Mouse (Mus musculus) ES-E14 (cell line): ENCODE measurements around the gene Lancl3.

Source experiments
- CHD2 ChIP-seq: IDR thresholded peaks from 2 replicates; pipeline ENCODE4 v1.6.1; 2014; ENCODE audit warnings: mild to moderate bottlenecking, low read depth, low read length, inconsistent platforms
- MAFK ChIP-seq: IDR thresholded peaks from 2 replicates; pipeline ENCODE4 v1.6.1; 2014; ENCODE audit warnings: mild to moderate bottlenecking, low read depth, low read length, inconsistent platforms; ENCODE audit not compliant: insufficient read depth

DNA sequence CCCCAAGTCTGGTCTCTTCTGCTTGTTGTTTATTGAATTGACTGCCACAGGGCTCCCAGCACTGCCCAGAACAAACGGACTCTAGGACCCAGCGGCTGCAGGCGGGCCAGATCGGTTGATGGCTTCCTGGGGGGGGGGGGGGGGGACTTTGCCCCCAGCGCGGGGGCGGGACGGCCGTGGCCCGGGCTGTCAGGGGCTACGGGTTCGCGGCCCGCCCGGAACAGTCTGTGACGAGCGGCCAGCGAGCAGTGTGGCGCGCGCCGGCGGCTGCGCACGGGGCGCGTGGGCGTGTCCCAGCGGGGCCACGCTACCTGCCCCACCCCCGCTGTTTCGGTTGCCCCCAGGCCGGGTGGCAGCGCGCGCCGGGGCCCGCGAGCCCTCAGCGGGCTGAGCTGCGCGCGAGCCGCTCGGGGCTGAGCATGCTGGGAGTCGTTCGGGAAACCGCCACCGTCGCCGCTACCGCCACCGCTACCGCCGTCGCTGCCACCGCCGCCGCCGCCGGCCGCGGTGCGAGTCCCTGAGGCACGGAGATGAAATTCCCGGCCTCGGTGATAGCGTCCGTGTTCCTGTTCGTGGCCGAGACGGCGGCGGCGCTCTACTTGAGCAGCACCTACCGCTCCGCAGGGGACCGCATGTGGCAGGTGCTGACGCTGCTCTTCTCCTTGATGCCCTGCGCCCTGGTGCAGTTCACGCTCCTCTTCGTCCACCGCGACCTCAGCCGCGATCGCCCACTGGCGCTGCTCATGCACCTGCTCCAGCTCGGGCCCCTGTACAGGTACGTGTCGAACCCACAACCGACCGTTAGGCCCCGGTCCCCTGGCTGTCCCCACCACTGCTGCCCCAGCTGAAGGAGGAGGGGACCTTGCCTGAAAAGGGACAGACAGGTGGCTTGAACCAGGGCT is 73.0 kb downstream of the Lancl3 start, which contains the start of gene Xk:
- no peak for TF ChIP-seq MAFK
- no peak for TF ChIP-seq CHD2
